Mouse (Mus musculus) thymus, postnatal 10 days (tissue): ENCODE data around the gene Mfsd7a.
"Not testable (repeated sequence)": the region's sequence is repeated elsewhere in the genome, so short reads cannot be mapped to it uniquely, and the experiment has no call there.

Experiments used
- DNase-seq, 2 experiments: peaks; one replicate each; pipeline ENCODE4 v3.0.0; 2021; ENCODE audit warnings: low spot score in 2 of 2

The Mfsd7a gene

GRCm38 (mm10) chr5:108448785-108449668 lies at the start of gene Mfsd7a:
TSS of gene Mfsd7a (minus strand) at chr5:108448891.
- DNase-seq: no peak

- DNase-seq: not testable (repeated sequence)
These were observed 37.5 kb upstream of the Mfsd7a start for GRCm38 (mm10) chr5:108486148-108486547.

- DNase-seq: peak in 1 of 2 experiments; percentile 13
These were observed 36.5 kb upstream of the Mfsd7a start for GRCm38 (mm10) chr5:108485239-108485638.

GRCm38 (mm10) chr5:108483006-108483405 lies 34.3 kb upstream of the Mfsd7a start:
- DNase-seq: no peak

GRCm38 (mm10) chr5:108475977-108476376 lies 27.3 kb upstream of the Mfsd7a start:
- DNase-seq: no peak

- no peak for DNase-seq
These were observed 25.0 kb upstream of the Mfsd7a start for GRCm38 (mm10) chr5:108473737-108474136.

GRCm38 (mm10) chr5:108469617-108470016 lies 20.9 kb upstream of the Mfsd7a start:
- DNase-seq: no peak

- DNase-seq: no peak
These were observed 18.0 kb upstream of the Mfsd7a start for GRCm38 (mm10) chr5:108466647-108467046.

- no peak for DNase-seq
These were observed 16.6 kb upstream of the Mfsd7a start for GRCm38 (mm10) chr5:108465131-108465891.

- no peak for DNase-seq
These were observed 13.8 kb upstream of the Mfsd7a start for GRCm38 (mm10) chr5:108462446-108462845.

- DNase-seq: peak; percentile 99
These were observed 12.7 kb upstream of the Mfsd7a start, which contains the start of gene Pcgf3 for GRCm38 (mm10) chr5:108461082-108462065. TSS of gene Pcgf3 (plus strand) at chr5:108461232.

- no peak for DNase-seq
These were observed 11.8 kb upstream of the Mfsd7a start for GRCm38 (mm10) chr5:108460461-108460860.

GRCm38 (mm10) chr5:108458706-108459105 lies 10.0 kb upstream of the Mfsd7a start:
- DNase-seq: peak; percentile 39 to 48

GRCm38 (mm10) chr5:108454094-108454493 lies 5.4 kb upstream of the Mfsd7a start:
- no peak for DNase-seq

GRCm38 (mm10) chr5:108452422-108452821 lies 3.7 kb upstream of the Mfsd7a start:
- DNase-seq: no peak

GRCm38 (mm10) chr5:108451611-108452010 lies 2.9 kb upstream of the Mfsd7a start:
- no peak for DNase-seq

GRCm38 (mm10) chr5:108450837-108451540 lies 2.3 kb upstream of the Mfsd7a start:
- DNase-seq: no peak

- DNase-seq: no peak
These were observed 834 bp downstream of the Mfsd7a start for GRCm38 (mm10) chr5:108447857-108448256.

- DNase-seq: no peak
These were observed 1.7 kb downstream of the Mfsd7a start for GRCm38 (mm10) chr5:108446973-108447372.

- no peak for DNase-seq
These were observed 12.6 kb downstream of the Mfsd7a start for GRCm38 (mm10) chr5:108436101-108436500.
